Mouse (Mus musculus): ENCODE measurements at regions not wholly inside any gene's neighbourhood (a gene's known extent, or its start where the extent isn't known, plus 50 kb on each side); places are given as distances from the start of the nearest gene placed in this dataset.

DNA sequence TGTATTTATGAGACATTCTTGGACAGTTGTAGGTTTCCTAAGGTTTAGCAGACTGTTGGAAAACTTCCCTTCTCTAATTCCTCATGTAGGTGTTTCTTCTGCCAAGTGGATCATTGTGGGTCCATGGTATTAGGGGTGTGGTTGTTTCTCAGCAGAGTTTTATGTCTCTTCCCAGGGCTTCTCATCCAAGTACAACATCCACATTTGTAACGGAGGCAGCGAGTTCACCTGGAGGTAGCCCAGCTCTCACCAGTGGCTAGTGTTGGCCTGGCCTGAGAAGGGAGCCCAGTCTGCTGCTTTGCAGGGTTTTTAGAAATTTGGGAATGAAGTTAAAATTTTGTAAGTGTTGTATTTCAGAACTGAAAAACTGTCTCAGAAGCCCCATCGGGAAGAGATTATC is 122.4 kb downstream of the Wnt5a start:
- DNase-seq: no peak

DNA sequence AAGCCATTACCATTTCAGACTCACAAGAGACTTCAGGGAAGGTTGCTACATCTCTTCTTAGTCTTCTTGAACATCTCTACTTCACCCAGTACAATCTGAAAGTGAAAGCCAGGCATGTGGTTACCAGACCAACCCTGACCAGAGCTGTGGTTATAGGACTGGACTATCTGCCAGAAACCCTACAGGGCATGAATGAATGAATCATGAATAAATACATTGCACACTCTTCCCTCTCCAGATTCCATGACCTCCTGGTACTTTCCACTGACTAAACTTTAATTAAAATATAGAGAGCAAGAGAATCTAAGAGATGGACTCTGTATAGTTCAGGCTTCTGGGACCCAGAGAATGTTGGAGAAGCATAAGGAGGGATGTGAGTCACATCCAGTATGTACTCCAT is 130.6 kb downstream of the Wnt5a start:
- no peak for DNase-seq

DNA sequence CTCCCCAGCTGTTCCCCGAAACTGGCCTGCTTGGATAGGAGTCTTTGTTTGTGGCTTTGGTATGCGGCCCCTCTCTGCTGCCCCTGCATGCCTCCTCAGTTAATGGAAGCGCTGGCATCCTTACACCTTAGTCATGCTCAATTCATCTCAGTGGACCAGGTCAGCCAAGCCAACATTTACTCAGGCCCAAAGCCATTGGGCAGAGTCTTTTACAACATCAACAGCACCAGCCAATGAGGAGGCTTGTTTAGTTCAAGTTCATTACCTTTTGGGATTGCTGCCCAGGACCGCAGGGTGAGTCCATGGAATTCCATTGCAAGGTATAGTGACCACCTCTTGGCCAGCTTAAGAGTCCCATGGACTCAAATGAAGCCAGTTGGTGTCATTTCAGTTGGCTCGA is 134.5 kb downstream of the Wnt5a start:
- DNase-seq: no peak

DNA sequence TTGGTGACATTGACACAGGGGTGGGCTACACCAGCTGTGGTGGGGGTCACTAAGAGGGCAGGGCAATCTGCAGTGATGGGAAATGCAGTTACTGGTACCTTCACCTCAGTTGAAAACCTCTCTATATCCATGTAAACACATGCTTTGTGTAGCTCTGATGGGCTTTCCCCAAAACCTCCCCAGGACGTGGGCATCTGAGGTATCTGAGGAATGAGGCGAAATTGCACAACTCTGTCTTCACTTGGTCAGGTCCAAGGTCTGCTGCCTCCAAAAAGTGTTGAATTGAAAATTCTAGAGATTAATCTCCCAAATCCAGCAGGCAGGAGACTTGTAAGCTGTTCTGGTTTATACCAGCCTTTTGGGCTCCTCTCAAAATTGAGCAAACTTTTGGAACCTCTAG is 141.3 kb downstream of the Wnt5a start:
- no peak for DNase-seq

DNA sequence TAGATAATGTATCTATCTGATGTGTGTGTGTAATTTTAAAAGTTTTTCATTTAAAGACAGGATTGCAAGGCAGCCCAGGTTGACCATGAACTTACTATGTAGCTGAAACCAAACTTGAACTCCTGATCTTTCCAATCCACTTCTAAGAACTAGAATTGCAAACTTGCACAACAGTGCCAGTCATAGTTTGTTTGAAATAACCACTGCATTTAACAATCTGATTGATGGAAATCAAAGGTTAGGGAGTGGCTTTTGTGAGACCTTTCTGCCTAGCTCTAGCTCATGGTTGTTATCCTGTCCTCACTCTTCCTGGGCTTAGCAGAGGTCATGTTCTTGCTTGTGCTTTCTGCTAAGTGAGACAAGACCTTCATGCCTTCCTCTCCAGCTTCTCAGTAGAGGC is 144.9 kb downstream of the Wnt5a start:
- DNase-seq: no peak

GRCm38 (mm10) chr14:28653059-28653930 is 148.7 kb downstream of the Wnt5a start:
- DNase-seq: no peak

GRCm38 (mm10) chr14:28657216-28657615 is 152.7 kb downstream of the Wnt5a start:
- no peak for DNase-seq

- no peak for DNase-seq
These were observed 156.5 kb downstream of the Wnt5a start for GRCm38 (mm10) chr14:28660872-28661588.

DNA sequence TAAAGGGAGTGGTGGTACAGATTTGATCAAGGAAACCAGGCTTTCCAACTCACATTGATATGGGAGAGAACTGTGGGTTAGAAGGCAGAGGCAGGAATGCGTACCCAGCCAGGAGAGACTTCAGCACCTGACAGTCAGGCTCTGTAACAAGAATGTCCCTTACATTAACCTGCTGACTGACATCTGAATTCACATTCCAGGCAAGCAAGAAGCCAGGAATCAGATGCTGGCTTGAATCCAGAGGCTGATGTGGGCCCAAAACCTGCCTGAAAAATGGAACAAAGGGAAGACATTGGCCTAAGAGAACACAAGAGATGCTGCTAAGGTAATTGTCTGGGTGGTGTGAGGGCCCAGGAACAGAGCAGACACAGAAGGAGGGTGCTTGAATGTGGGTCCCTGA is 158.8 kb downstream of the Wnt5a start:
- no peak for DNase-seq

GRCm38 (mm10) chr14:28664121-28664520 is 159.6 kb downstream of the Wnt5a start:
- DNase-seq: no peak

DNA sequence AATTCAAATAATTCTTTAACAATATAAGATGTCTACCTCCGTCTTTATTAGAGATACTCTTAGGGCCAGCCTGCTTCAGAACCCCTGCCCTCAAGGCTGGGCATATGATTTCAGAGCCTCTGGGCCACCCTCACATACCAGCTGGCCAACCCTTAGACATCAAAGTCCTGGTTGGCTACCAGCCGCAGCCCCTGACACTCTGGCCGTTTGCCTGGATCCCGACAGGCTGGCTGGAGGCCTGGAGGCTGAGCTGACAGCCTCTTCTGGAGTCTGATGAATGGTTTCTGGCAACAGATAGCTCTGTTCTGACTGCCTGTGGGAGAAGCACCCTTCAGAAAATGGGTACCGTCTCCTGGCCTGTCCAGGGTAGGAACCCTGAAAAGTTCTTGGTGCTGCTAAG is 170.9 kb downstream of the Wnt5a start:
- peak; percentile 75 for DNase-seq

- DNase-seq: peak; percentile 35
These were observed 195.2 kb downstream of the Wnt5a start for GRCm38 (mm10) chr14:28699780-28700179.

GRCm38 (mm10) chr14:28704729-28705128 is 200.2 kb downstream of the Wnt5a start:
- peak; percentile 19 for DNase-seq

DNA sequence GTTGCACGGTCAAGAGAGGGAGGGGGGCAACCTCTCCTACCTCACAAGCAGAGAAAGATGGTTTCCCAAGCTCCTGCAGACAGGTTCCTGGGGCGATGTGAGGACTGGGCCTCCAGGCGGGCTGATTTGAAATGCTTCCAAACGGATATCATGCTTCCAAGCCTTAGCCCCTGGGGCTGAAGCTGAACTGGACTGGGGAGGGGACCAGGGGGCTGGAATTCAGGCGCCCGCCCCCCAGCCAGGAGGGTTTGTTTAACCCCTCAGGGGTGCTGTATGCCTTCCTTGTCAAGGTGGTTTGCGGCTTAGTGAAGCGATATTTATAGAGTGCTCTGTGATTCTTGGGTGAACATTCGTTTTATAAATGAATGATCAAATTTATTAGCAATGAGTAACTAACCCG is 210.0 kb downstream of the Wnt5a start:
- DNase-seq: no peak

- DNase-seq: no peak
These were observed 216.0 kb downstream of the Wnt5a start for GRCm38 (mm10) chr14:28720545-28720944.

DNA sequence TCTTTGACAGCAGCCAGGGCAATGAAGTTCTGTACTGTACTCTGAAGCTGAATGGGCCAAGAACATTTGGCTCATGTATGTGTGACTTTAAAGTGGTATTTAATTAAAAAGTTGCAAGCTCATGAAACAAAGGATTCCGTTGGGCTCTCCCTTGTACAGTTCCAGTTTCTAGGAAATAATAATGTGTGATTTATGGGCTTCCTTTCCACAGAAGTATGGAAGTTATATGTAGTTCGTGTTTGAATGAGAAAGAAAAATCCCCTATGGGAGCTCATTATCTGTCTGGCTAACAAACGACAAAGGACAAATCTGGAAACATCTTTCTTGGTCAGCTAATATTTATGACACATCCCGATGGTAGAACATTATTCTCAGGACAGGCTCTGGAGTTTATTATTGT is 221.1 kb downstream of the Wnt5a start:
- no peak for DNase-seq

DNA sequence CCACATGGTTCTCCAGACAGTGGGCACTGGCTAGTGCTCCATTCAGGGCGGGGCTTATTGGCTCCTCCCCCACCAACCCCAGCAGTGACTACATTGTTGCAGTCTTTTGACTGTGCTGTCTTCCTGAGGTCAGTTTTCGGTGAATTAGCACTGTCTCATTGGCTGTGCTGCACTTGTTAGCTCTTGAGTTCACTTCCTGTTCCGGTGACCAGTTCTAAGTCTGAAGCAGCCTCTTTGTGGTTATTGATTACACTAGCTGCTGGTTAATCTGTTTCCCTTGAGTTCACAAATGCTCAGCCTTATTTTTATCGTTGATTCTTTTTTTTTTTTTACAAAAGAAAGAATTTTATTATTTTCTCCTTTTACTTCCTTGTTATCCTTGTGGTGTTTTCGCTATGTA is 228.9 kb downstream of the Wnt5a start:
- no peak for DNase-seq

- no peak for DNase-seq
These were observed 230.9 kb downstream of the Wnt5a start for GRCm38 (mm10) chr14:28735446-28735845.

DNA sequence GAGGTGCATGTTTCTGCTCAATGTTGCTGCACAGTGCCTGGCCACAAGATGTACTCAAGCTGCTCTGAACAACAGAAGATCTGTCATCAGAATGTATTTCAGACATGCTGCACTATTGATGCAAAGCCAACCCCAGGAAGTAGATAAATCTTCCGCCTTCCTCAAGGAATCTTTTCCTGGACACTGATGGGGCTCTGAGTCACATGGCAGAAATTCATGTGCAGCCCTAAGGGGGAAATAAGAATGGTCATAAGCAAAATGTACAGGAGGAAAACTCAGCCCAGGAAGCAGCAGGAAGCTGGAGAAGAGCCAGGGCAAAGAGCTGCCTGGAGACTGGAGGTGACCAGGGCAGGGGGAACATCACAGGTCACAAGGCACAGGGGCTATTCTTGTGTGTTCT is 235.5 kb downstream of the Wnt5a start:
- DNase-seq: no peak

DNA sequence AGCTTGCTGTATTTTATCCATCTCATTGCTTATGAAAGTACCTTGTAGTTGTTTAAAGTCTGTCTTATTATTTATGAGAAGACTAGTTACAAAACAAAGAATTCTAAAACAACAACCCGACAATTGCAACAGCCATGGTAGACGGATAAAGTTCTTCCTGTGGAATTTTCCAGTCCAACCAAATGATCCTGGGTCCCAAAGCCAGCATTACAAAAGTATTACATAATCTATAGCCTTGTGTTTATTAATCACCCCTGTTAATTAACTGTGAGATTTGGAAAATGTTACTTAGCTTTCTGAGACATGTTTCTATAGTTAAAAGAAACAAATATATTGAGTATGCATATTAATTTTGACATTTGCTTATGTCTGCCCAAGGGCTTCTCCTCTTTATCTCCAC is 236.9 kb downstream of the Wnt5a start:
- no peak for DNase-seq

GRCm38 (mm10) chr14:28743673-28744072 is 239.1 kb downstream of the Wnt5a start:
- DNase-seq: no peak

- no peak for DNase-seq
These were observed 245.8 kb downstream of the Wnt5a start for GRCm38 (mm10) chr14:28750301-28750700.

GRCm38 (mm10) chr14:28765201-28765600 is 252.8 kb upstream of the Lrtm1 start:
- no peak for DNase-seq

DNA sequence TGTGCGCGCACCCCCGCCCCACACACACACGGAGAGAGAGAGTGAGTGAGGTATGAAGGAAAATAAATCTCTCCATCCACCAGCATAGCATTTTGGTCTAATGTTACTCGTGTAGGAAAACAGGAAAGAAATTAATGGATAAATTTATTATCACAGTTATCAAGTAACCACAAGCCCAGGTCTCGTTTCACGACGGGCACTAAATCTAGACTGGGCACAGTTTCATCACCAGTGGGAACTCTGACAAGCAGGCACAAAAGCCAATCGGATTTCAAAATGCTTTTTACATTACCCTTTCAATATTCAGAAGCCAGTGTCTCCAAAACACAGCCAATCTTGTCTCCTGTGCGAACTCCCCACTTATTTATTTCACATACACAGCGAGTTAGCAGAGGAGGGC is 244.9 kb upstream of the Lrtm1 start:
- no peak for DNase-seq
